Mouse (Mus musculus) stomach, postnatal 0 days (tissue): ENCODE data around the gene Angptl4. TPM values are rescaled to one million over a fixed set of nuclear protein-coding genes. Genes with fewer than 3 reads are reported as not detected.
"Not testable (repeated sequence)": the region's sequence is repeated elsewhere in the genome, so short reads cannot be mapped to it uniquely, and the experiment has no call there.

Experiments
- ATAC-seq: fragments of 200-750 bp; cut with Nextera tagmentation; 2 replicates; pipeline ENCODE4 v1.8.0; 2017; ENCODE audit not compliant: low FRiP score, low TSS enrichment
- DNase-seq: peaks from one replicate; pipeline ENCODE4 v3.0.0-alpha.2; 2016; ENCODE audit warnings: low spot score
- H3K27ac ChIP-seq: fragments of 300-500 bp; sonication (generic); replicated peaks from 2 replicates; pipeline ENCODE4 v1.5.1; 2014; ENCODE audit warnings: mild to moderate bottlenecking, control low read depth
- H3K27me3 ChIP-seq: fragments of 300-500 bp; sonication (generic); 2 replicates; pipeline ENCODE4 v1.6.1; 2014; ENCODE audit warnings: low read length; ENCODE audit not compliant: control insufficient read depth, insufficient read depth
- H3K36me3 ChIP-seq: fragments of 300-500 bp; sonication (generic); 2 replicates; pipeline ENCODE4 v1.6.1; 2014; ENCODE audit warnings: low read length, mixed read lengths; ENCODE audit not compliant: control insufficient read depth, insufficient read depth
- H3K4me1 ChIP-seq: fragments of 300-500 bp; sonication (generic); replicated peaks from 2 replicates; pipeline ENCODE4 v1.6.1; 2014; ENCODE audit warnings: antibody characterized with exemption; ENCODE audit not compliant: control insufficient read depth, insufficient read depth
- H3K4me2 ChIP-seq: fragments of 300-500 bp; sonication (generic); replicated peaks from 2 replicates; pipeline ENCODE4 v1.6.1; 2014; ENCODE audit warnings: low read depth, mild to moderate bottlenecking, control low read depth, moderate library complexity
- H3K4me3 ChIP-seq: fragments of 300-500 bp; sonication (generic); 2 replicates; pipeline ENCODE4 v1.5.1; 2014; ENCODE audit warnings: low read depth, low read length, control low read depth
- H3K9ac ChIP-seq: fragments of 300-500 bp; sonication (generic); 2 replicates; pipeline ENCODE4 v1.6.1; 2014; ENCODE audit warnings: mild to moderate bottlenecking, low read length, control low read depth, mixed read lengths
- H3K9me3 ChIP-seq: fragments of 300-500 bp; sonication (generic); 2 replicates; pipeline ENCODE4 v1.6.1; 2016; ENCODE audit warnings: low read length; ENCODE audit not compliant: control insufficient read depth
- CTCF ChIP-seq: IDR thresholded peaks from 2 replicates; pipeline ENCODE4 v1.5.1; 2016; ENCODE audit warnings: antibody characterized with exemption, low read depth, mild to moderate bottlenecking, moderate library complexity
- EP300 ChIP-seq: optimal IDR thresholded peaks from 2 replicates; pipeline ENCODE3; 2016; ENCODE audit warnings: antibody characterized with exemption
- WGBS: fragments of 180-500 bp; shearing (Covaris S2); extraction: QIAGEN DNeasy Blood & Tissue Kit; methylation state at CpG from one replicate; pipeline ENCODE4 v1.1.7; 2014; 5-methylcytosine and 5-hydroxymethylcytosine counted together
- polyA plus RNA-seq: library from polyadenylated mRNA; unstranded; fragments of >200 nt; fragmentation: Nextera tagmentation; extraction: Ambion mirVana; gene quantifications from 2 replicates; pipeline ENCODE4 v1.2.1, GENCODE M21; 2015

Angptl4 gene
- polyA plus RNA-seq = 31.3 and 42.4 TPM in 2 replicates

DNA sequence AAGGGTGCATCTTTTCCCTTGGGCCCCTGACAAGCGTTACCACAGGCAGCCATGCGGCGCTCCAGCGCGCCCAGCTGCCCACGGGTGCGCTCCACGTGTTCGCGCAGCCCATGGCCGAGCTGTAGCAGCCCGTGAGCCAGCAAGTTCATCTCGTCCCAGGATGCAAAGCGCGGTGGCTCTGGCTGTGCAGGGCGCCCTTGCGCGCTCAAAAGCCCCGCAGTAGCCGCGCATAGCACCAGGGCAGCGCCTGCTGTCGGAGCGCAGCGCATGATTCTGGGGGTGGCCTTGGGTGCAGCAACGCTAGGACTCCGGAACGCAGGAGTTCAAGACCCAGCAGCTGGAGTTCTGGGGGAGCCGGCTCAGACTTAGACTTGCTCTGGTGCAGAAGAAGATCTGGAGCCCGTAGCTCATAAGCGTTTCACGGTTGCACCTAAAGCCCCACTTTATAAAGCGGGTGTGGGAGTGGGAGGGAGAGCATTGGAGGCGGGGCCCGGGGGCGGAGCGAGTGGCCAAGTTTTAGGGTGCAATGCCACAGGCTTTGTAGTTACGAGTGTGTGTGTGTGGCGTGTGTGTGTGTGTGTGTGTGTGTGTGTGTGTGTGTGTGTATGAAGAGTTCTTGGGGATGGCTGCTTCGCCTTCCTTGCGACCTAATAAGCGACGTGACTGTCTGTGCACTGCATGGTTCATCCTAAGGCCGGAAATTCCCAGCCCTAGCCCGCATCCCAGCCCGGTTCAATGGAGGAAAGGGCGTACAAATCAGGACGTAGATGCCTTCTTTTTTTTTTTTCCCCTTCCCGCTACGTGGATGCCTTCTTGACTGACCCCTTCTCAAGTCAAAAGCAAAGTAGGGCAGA, at the start of gene Angptl4:
Gene Angptl4 (minus strand): TSS at position 707 of the 854 bp plus-strand sequence.
- peak within 1 kb of the TSS; percentile 84 for H3K27ac ChIP-seq
- H3K36me3 ChIP-seq = no peaks in the 10 kb centered on the region
- DNase-seq (peak; percentile 61), ATAC-seq (peak; percentile 76)
- peak within 1 kb of the TSS; percentile 43 for H3K4me3 ChIP-seq
- peak within 1 kb of the TSS; percentile 75 for H3K4me2 ChIP-seq
- TF ChIP-seq EP300 (no peak), CTCF (peak; percentile 22; the same call in 1 of the 2 replicates)
- peaks cover 31% of the 10 kb centered on the region for H3K4me1 ChIP-seq
- WGBS = 1% methylated on average over 48 of the region's 50 CpGs
- no peaks in the 10 kb centered on the region for H3K27me3 ChIP-seq
- peak within 1 kb of the TSS; percentile 69 for H3K9ac ChIP-seq
- H3K9me3 ChIP-seq = no peaks in the 10 kb centered on the region

DNA sequence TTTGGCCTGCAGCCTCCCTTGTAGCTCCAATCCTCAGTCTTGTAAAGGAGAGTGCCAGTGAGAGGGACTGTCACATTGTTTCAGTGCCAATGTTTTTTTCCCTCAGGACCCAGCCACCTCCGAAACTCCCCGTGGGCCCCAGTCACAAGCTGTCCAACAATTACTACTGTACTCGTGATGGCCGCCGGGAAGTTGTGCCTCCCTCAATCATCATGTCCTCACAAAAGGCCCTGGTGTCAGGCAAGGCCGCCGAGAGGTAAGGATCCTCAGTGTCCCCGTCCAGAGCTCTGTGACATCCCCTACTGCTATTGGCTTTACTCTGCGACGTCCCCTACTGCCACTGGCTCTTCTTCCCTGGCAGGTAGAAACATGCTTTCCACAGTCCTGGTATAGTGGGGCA, 47.9 kb upstream of the Angptl4 start:
- no peak for ATAC-seq
- Histone ChIP-seq H3K4me3 (no peak overlapping the region), H3K9me3 (no peaks in the 10 kb centered on the region), H3K36me3 (peaks cover 8% of the 10 kb centered on the region), H3K27me3 (no peaks in the 10 kb centered on the region), H3K4me2 (no peak overlapping the region), H3K27ac (peak overlapping the region; percentile 31), H3K4me1 (no peaks in the 10 kb centered on the region), H3K9ac (no peak overlapping the region)
- DNase-seq = no peak
- 80% methylated on average over 10 of the region's 10 CpGs for WGBS
- TF ChIP-seq CTCF = no peak
- no peak for TF ChIP-seq EP300

DNA sequence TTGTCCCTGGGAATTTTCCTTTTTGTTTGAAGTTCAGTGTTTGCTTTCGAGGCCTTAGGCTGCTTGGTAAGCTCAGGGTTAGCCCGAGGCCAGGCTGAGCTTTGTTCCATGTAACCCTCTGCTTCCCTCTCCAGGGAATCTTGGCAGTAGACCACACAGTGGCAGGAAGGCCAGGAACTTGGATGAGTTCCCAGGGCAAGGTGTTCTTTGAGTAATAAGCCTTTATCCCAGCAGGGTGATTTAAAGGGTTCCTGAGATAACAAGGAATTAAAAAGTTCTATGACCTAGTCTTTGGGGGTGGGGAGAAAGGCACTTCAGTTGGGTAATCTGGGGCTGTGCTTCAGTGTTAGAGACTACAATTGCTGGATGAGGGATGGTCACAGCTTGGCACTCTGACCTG, 47.3 kb upstream of the Angptl4 start:
- peaks cover 8% of the 10 kb centered on the region for H3K36me3 ChIP-seq
- H3K27me3 ChIP-seq = no peaks in the 10 kb centered on the region
- peak overlapping the region; percentile 31; the same call in 1 of the 2 replicates for H3K27ac ChIP-seq
- H3K4me1 ChIP-seq = no peaks in the 10 kb centered on the region
- 34% methylated on average over 2 of the region's 2 CpGs for WGBS
- H3K4me3 ChIP-seq = no peak overlapping the region
- no peaks in the 10 kb centered on the region for H3K9me3 ChIP-seq
- no peak overlapping the region for H3K9ac ChIP-seq
- peak; percentile 74 for ATAC-seq
- no peak for TF ChIP-seq CTCF
- peak; percentile 76 for TF ChIP-seq EP300
- H3K4me2 ChIP-seq = no peak overlapping the region
- peak; percentile 87 for DNase-seq

DNA sequence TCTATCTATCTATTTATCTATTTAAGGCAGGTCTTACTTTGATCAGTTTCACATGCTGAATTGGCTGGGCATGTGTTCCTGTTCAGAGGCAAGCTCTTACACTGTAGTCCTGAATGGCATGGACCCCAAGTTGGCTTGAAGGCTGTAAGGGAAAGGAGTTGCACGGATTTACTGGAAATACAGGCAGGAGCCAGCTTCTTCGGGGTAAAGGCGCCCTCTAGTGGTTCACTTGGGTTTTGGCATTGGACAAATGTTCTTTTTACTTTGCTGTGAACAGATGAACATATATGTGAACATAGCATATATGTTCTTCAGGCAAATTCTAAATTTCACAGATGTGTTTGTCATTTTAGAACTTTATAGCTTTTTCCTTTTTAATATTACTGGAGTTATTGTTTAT, 45.2 kb upstream of the Angptl4 start:
- Histone ChIP-seq H3K4me3 (no peak overlapping the region), H3K4me1 (peaks cover 5% of the 10 kb centered on the region; the same call in 1 of the 2 replicates), H3K4me2 (no peak overlapping the region), H3K27me3 (no peaks in the 10 kb centered on the region), H3K36me3 (peaks cover 14% of the 10 kb centered on the region), H3K27ac (no peak overlapping the region), H3K9me3 (no peaks in the 10 kb centered on the region), H3K9ac (no peak overlapping the region)
- ATAC-seq (no peak), DNase-seq (peak; percentile 77)
- TF ChIP-seq CTCF (peak; percentile 95), EP300 (no peak)
- WGBS = under 1% methylated on average over 3 of the region's 3 CpGs

DNA sequence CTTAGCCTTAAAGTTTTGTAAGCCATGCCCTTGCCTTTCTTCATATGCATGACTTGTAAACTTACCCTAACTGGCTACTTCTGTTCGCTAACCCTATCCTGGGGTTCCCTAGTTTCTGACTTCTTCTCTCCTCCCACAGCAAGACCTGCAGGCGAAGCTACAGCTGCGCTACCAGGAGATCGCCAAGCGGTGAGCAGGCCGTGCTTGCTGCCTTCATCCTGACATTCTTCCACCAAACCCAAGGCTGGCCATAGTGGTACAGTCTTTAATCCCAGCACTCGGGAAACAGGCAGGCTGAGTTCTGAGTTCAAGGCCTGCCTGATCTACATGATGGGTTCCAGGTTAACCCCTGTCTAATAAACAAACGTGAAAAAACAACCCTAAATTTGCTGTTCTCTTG, 43.8 kb upstream of the Angptl4 start:
- Histone ChIP-seq H3K4me1 (peaks cover 5% of the 10 kb centered on the region; the same call in 1 of the 2 replicates), H3K4me3 (peak overlapping the region; percentile 69), H3K36me3 (peaks cover 11% of the 10 kb centered on the region), H3K27me3 (no peaks in the 10 kb centered on the region), H3K9ac (no peak overlapping the region), H3K9me3 (no peaks in the 10 kb centered on the region), H3K27ac (peak overlapping the region; percentile 91; the same call in 1 of the 2 replicates), H3K4me2 (peak overlapping the region; percentile 65)
- no peak for TF ChIP-seq CTCF
- no peak for TF ChIP-seq EP300
- DNase-seq = no peak
- ATAC-seq = no peak
- WGBS = 82% methylated on average over 8 of the region's 8 CpGs

DNA sequence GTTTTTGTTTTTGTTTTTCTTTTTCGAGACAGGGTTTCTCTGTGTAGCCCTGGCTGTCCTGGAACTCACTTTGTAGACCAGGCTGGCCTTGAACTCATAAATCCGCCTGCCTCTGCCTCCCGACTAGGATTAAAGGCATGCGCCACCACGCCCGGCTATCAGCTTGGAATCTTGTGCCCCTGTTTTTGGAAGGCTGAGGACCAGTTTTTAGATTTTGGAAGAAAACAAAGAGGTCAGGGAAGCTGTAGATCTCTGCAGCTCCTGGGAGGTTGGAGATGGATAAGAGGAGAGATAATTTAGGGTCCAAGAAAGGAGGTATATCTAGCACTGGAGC, 43.3 kb upstream of the Angptl4 start:
- H3K9ac ChIP-seq = peak overlapping the region; percentile 85
- H3K4me2 ChIP-seq = peak overlapping the region; percentile 65
- H3K27me3 ChIP-seq, H3K9me3 ChIP-seq, ATAC-seq, H3K4me1 ChIP-seq, DNase-seq: not testable (repeated sequence)
- peak overlapping the region; percentile 91 for H3K27ac ChIP-seq
- peaks cover 13% of the 10 kb centered on the region; the same call in 1 of the 2 replicates for H3K36me3 ChIP-seq
- 5% methylated on average over 6 of the region's 6 CpGs for WGBS
- H3K4me3 ChIP-seq = peak overlapping the region; percentile 69
